ENCODE assay signal across 9 mouse cellular contexts in genomic region chr4:105175255-105176035, GRCm38 (mm10). TPM values are rescaled to one million over a fixed set of nuclear protein-coding genes. Genes with fewer than 3 reads are reported as not detected.
DNase-seq lines count a peak whose midpoint lies in the region; ATAC-seq and TF ChIP-seq lines count a peak whose summit lies in the region.
"Had no signal": no experiment of that assay in that cellular context is flagged by ENCODE, and none has a peak within 500 bp of the region (broad histone marks: within the 10 kb centered on the region; RNA-seq: fewer than 3 reads in every experiment).

No protein-coding gene starts in this region.

- peaks cover 17% of the 10 kb centered on the region for H3K79me2 ChIP-seq in heart, adult 2 months (replicated peaks; ENCODE audit: control insufficient read depth, insufficient read depth, low read length)

- peak in 1 of 2 experiments; percentile 48 for DNase-seq in heart, adult 2 months
- DNase-seq in heart, postnatal 36 days = no peak
- DNase-seq in fat pad, adult 2 months (ENCODE audit: extremely low read depth, low read depth, low spot score) = peak; percentile 77
- peak; percentile 80 for DNase-seq in hindbrain, postnatal 0 days (ENCODE audit: low spot score)
- DNase-seq in thymus, postnatal 10 days (ENCODE audit: low spot score in 2 of 2) = no peak
- no peak for DNase-seq in liver, embryonic 11.5 days (ENCODE audit: low spot score)

- WGBS in heart, adult 2 months = 51% methylated on average over 16 of the region's 16 CpGs
- WGBS in hindbrain, postnatal 0 days = 36% methylated on average over 16 of the region's 16 CpGs
- WGBS in midbrain, embryonic 16.5 days = 53% methylated on average over 16 of the region's 16 CpGs
- WGBS in liver, embryonic 11.5 days = 74% methylated on average over 16 of the region's 16 CpGs

- H3K4me3 ChIP-seq in heart, adult 2 months = 0 out of 2 replicates have a peak overlapping the region, but pooled peaks have one; percentile 3
- no peak overlapping the region for H3K4me3 ChIP-seq in hindbrain, postnatal 0 days (ENCODE audit: low read length)
- no peak overlapping the region for H3K4me3 ChIP-seq in midbrain, embryonic 16.5 days (ENCODE audit: low read depth, low read length)
- no peak overlapping the region for H3K4me3 ChIP-seq in liver, embryonic 11.5 days (ENCODE audit: low read depth, low read length)
- H3K4me3 ChIP-seq: liver, embryonic 15.5 days had no signal

- peaks cover 31% of the 10 kb centered on the region for H3K4me1 ChIP-seq in heart, adult 2 months (ENCODE audit: control insufficient read depth, insufficient read depth, low read length)
- 0 out of 2 replicates have a peak, but pooled peaks cover 12% of the 10 kb centered on the region for H3K4me1 ChIP-seq in hindbrain, postnatal 0 days (ENCODE audit: insufficient read depth, low read length)
- peaks cover 13% of the 10 kb centered on the region for H3K4me1 ChIP-seq in midbrain, embryonic 16.5 days (ENCODE audit: control insufficient read depth, insufficient read depth, low read length)
- H3K4me1 ChIP-seq in liver, embryonic 11.5 days (replicated peaks; ENCODE audit: control insufficient read depth, insufficient read depth, low read length) = peaks cover 7% of the 10 kb centered on the region
- H3K4me1 ChIP-seq: liver, embryonic 15.5 days had no signal

- TF ChIP-seq CTCF in heart, adult 2 months (IDR thresholded peaks at IDR 0.05) = no peak
- no peak for TF ChIP-seq CTCF in hindbrain, postnatal 0 days (IDR thresholded peaks at IDR 0.05; ENCODE audit: low read depth)

- intact Hi-C loops in heart, adult 2 months (cut with DNase I) = no loop called here
- intact Hi-C loops in heart, postnatal 36 days (cut with DNase I) = no loop called here

- H3K9ac ChIP-seq in heart, adult 2 months (ENCODE audit: low read depth, low read length) = no peak overlapping the region
- H3K9ac ChIP-seq in hindbrain, postnatal 0 days (replicated peaks; ENCODE audit: low read length) = no peak overlapping the region
- H3K9ac ChIP-seq in midbrain, embryonic 16.5 days (ENCODE audit: low read depth, low read length) = no peak overlapping the region
- H3K9ac ChIP-seq in liver, embryonic 11.5 days (ENCODE audit: low read depth, low read length) = no peak overlapping the region
- H3K9ac ChIP-seq: liver, embryonic 15.5 days had no signal

- H3K36me3 ChIP-seq in heart, adult 2 months (ENCODE audit: control insufficient read depth, insufficient read depth, low read length) = peaks cover 35% of the 10 kb centered on the region
- no peaks in the 10 kb centered on the region for H3K36me3 ChIP-seq in hindbrain, postnatal 0 days (ENCODE audit: insufficient read depth, low read length)
- H3K36me3 ChIP-seq in midbrain, embryonic 16.5 days (ENCODE audit: control insufficient read depth, insufficient read depth, low read length) = no peaks in the 10 kb centered on the region
- no peaks in the 10 kb centered on the region for H3K36me3 ChIP-seq in liver, embryonic 11.5 days (ENCODE audit: control insufficient read depth, insufficient read depth, low read length)
- H3K36me3 ChIP-seq: liver, embryonic 15.5 days had no signal

- no peaks in the 10 kb centered on the region for H3K9me3 ChIP-seq in hindbrain, postnatal 0 days (ENCODE audit: low read length)
- no peaks in the 10 kb centered on the region for H3K9me3 ChIP-seq in midbrain, embryonic 16.5 days (replicated peaks; ENCODE audit: control insufficient read depth, low read length, poor library complexity, severe bottlenecking)
- no peaks in the 10 kb centered on the region for H3K9me3 ChIP-seq in liver, embryonic 11.5 days (ENCODE audit: control insufficient read depth, low read length)
- H3K9me3 ChIP-seq: liver, embryonic 15.5 days had no signal

- peak overlapping the region; percentile 15 for H3K27ac ChIP-seq in heart, adult 2 months
- peak overlapping the region; percentile 76 for H3K27ac ChIP-seq in hindbrain, postnatal 0 days
- H3K27ac ChIP-seq in midbrain, embryonic 16.5 days (ENCODE audit: low read length) = peak overlapping the region; percentile 67
- H3K27ac ChIP-seq in liver, embryonic 11.5 days (ENCODE audit: low read depth, low read length) = no peak overlapping the region
- H3K27ac ChIP-seq: liver, embryonic 15.5 days had no signal

- ATAC-seq in hindbrain, postnatal 0 days = peak; percentile 82
- peak; percentile 61; the same call in 1 of the 2 replicates for ATAC-seq in midbrain, embryonic 16.5 days
- no peak for ATAC-seq in CD4-positive, CD25-positive, alpha-beta regulatory T cell, adult 4 months
- no peak for ATAC-seq in liver, embryonic 11.5 days (replicated peaks; ENCODE audit: low FRiP score)

- no peaks in the 10 kb centered on the region for H3K27me3 ChIP-seq in heart, adult 2 months (ENCODE audit: control insufficient read depth, insufficient read depth, low read length)
- no peaks in the 10 kb centered on the region for H3K27me3 ChIP-seq in hindbrain, postnatal 0 days (ENCODE audit: insufficient read depth, low read length)
- no peaks in the 10 kb centered on the region for H3K27me3 ChIP-seq in midbrain, embryonic 16.5 days (ENCODE audit: control insufficient read depth, insufficient read depth, low read depth, low read length)
- H3K27me3 ChIP-seq in liver, embryonic 11.5 days (replicated peaks; ENCODE audit: control insufficient read depth, insufficient read depth, low read length) = no peaks in the 10 kb centered on the region
- H3K27me3 ChIP-seq: liver, embryonic 15.5 days had no signal

- TF ChIP-seq EP300 in heart, adult 2 months (IDR thresholded peaks at IDR 0.05; ENCODE audit: insufficient read depth, low read depth, low read length) = no peak

- no peak for TF ChIP-seq POLR2A in heart, adult 2 months (IDR thresholded peaks at IDR 0.05; ENCODE audit: insufficient read depth, low read depth, low read length)

- H3K4me2 ChIP-seq in hindbrain, postnatal 0 days (ENCODE audit: low read depth, low read length) = no peak overlapping the region
- H3K4me2 ChIP-seq in midbrain, embryonic 16.5 days (ENCODE audit: low read length) = no peak overlapping the region; the same call in 1 of the 2 replicates
- H3K4me2 ChIP-seq in liver, embryonic 11.5 days = no peak overlapping the region
- H3K4me2 ChIP-seq: liver, embryonic 15.5 days had no signal

RNA-seq across cellular contexts. Expression of gene Plpp3, which starts 18.3 kb away (rescaled TPM):
- total RNA-seq in heart, adult 2 months (2021) = 10 to 100 TPM; 64.8 to 74.0 TPM
- 76.9 and 92.0 TPM in 2 replicates for polyA plus RNA-seq in heart, adult 2 months (2012; rRNA removed)
- total RNA-seq in heart, postnatal 36 days (2021) = 10 to 100 TPM; 66.2 to 75.1 TPM
- total RNA-seq in hindbrain, postnatal 0 days (2014; rRNA removed) = 167 and 174 TPM in 2 replicates
- polyA plus RNA-seq in hindbrain, postnatal 0 days (2015; fragmentation: Nextera tagmentation; extraction: Ambion mirVana) = 180 and 198 TPM in 2 replicates
- 71.7 and 102 TPM in 2 replicates for polyA plus RNA-seq in midbrain, embryonic 16.5 days (2015; fragmentation: Nextera tagmentation; extraction: Ambion mirVana)
- under 1 TPM in 1 of 2 experiments, not detected in 1; 0.24 TPM for polyA plus RNA-seq in CD4-positive, CD25-positive, alpha-beta regulatory T cell, adult 4 months (2017; shearing (Covaris generic))
- 29.5 TPM in 2 replicates for polyA plus RNA-seq in liver, embryonic 11.5 days (2014; fragmentation: Nextera tagmentation; extraction: Ambion mirVana)

Comparison
In these comparisons a context has a peak if more than half of its experiments do, and no peak if none do; other contexts are left out.
1. DNase-seq: peak in fat pad, adult 2 months (single experiment) and hindbrain, postnatal 0 days (single experiment); none in heart, postnatal 36 days (0 of 2), thymus, postnatal 10 days (0 of 2) and liver, embryonic 11.5 days (single experiment).
2. ATAC-seq: peak in hindbrain, postnatal 0 days (single experiment) and midbrain, embryonic 16.5 days (single experiment); none in CD4-positive, CD25-positive, alpha-beta regulatory T cell, adult 4 months (single experiment) and liver, embryonic 11.5 days (single experiment).
3. RNA of gene Plpp3, which starts 18.3 kb away (polyA plus RNA-seq): 180 to 198 TPM in hindbrain, postnatal 0 days, 71.7 to 102 TPM in midbrain, embryonic 16.5 days, 76.9 to 92.0 TPM in heart, adult 2 months and 29.5 TPM in liver, embryonic 11.5 days; 0.24 TPM in CD4-positive, CD25-positive, alpha-beta regulatory T cell, adult 4 months; every median in the first group is over 10 times any median in the second.